Mouse (Mus musculus) mature B cell (primary cell): ENCODE measurements around the gene Mrpl4.
"Not testable (repeated sequence)": the region's sequence is repeated elsewhere in the genome, so short reads cannot be mapped to it uniquely, and the experiment has no call there.

Experiments used
- in situ Hi-C: fragments of 300-500 bp; cut with MboI; formaldehyde crosslinking; loops from 2 replicates; pipeline ENCODE4 v1.14.3; 2019

The Mrpl4 gene

GRCm38 (mm10) chr9:21036161-21036560, 33.6 kb downstream of the Mrpl4 start:
- in situ Hi-C loops = no loop called here

GRCm38 (mm10) chr9:21036666-21037065, 34.1 kb downstream of the Mrpl4 start:
- in situ Hi-C loops = no loop called here

GRCm38 (mm10) chr9:21037481-21037891, 34.9 kb downstream of the Mrpl4 start:
- in situ Hi-C loops = no loop called here

- in situ Hi-C loops = no loop called here
These were observed 37.2 kb downstream of the Mrpl4 start for GRCm38 (mm10) chr9:21039779-21040178.

GRCm38 (mm10) chr9:21041308-21041707, 38.8 kb downstream of the Mrpl4 start:
- in situ Hi-C loops = no loop called here

- in situ Hi-C loops = no loop called here
These were observed 41.0 kb downstream of the Mrpl4 start for GRCm38 (mm10) chr9:21043563-21043962.

- in situ Hi-C loops = not testable (repeated sequence)
These were observed 42.2 kb downstream of the Mrpl4 start for GRCm38 (mm10) chr9:21044785-21045184.

- in situ Hi-C loops = no loop called here
These were observed 42.7 kb downstream of the Mrpl4 start for GRCm38 (mm10) chr9:21045235-21045634.

GRCm38 (mm10) chr9:21051578-21051977, 49.0 kb downstream of the Mrpl4 start:
- in situ Hi-C loops = no loop called here
